Mouse (Mus musculus) liver, postnatal 0 days (tissue): Measurements from ENCODE around the gene Hoxc4. TPM values are rescaled to one million over a fixed set of nuclear protein-coding genes. Genes with fewer than 3 reads are reported as not detected.

Experiments used
- ATAC-seq: fragments of 200-750 bp; cut with Nextera tagmentation; 2 replicates; pipeline ENCODE4 v1.8.0; 2017; ENCODE audit warnings: mild to moderate bottlenecking, moderate library complexity
- DNase-seq: peaks from one replicate; pipeline ENCODE4 v3.0.0-alpha.2; 2016
- H3K27ac ChIP-seq: fragments of 300-500 bp; sonication (generic); 2 replicates; pipeline ENCODE4 v1.5.1; 2014; ENCODE audit warnings: antibody characterized with exemption, moderate library complexity, mild to moderate bottlenecking, low read depth
- H3K27me3 ChIP-seq: fragments of 300-500 bp; sonication (generic); 2 replicates; pipeline ENCODE4 v1.6.1; 2014; ENCODE audit warnings: low read length, control low read depth, mixed read lengths; ENCODE audit not compliant: insufficient read depth
- H3K36me3 ChIP-seq: fragments of 300-500 bp; sonication (generic); replicated peaks from 2 replicates; pipeline ENCODE4 v1.6.1; 2014; ENCODE audit warnings: mild to moderate bottlenecking, control low read depth, low read length, moderate library complexity, mixed read lengths; ENCODE audit not compliant: insufficient read depth
- H3K4me1 ChIP-seq: fragments of 300-500 bp; sonication (generic); 2 replicates; pipeline ENCODE4 v1.6.1; 2014; ENCODE audit warnings: antibody characterized with exemption, mild to moderate bottlenecking, control low read depth; ENCODE audit not compliant: insufficient read depth
- H3K4me2 ChIP-seq: fragments of 300-500 bp; sonication (generic); 2 replicates; pipeline ENCODE4 v1.6.1; 2014; ENCODE audit warnings: low read depth, mild to moderate bottlenecking, low read length, moderate library complexity, mixed read lengths
- H3K4me3 ChIP-seq: fragments of 300-500 bp; sonication (generic); 2 replicates; pipeline ENCODE4 v1.5.1; 2014; ENCODE audit warnings: low read depth, low read length
- H3K9ac ChIP-seq: fragments of 300-500 bp; sonication (generic); replicated peaks from 2 replicates; pipeline ENCODE4 v1.6.1; 2014; ENCODE audit warnings: mild to moderate bottlenecking, moderate library complexity
- H3K9me3 ChIP-seq: fragments of 300-500 bp; sonication (generic); 2 replicates; pipeline ENCODE4 v1.6.1; 2016; ENCODE audit warnings: mild to moderate bottlenecking, control low read depth, low read length, mixed read lengths
- CTCF ChIP-seq: sonication (generic); IDR thresholded peaks from 2 replicates; pipeline ENCODE4 v1.5.1; 2016; ENCODE audit warnings: antibody characterized with exemption, low read depth
- EP300 ChIP-seq: IDR thresholded peaks from 2 replicates; pipeline ENCODE4 v1.6.1; 2016; ENCODE audit warnings: antibody characterized with exemption, low read depth, mild to moderate bottlenecking
- WGBS: fragments of 180-500 bp; shearing (Covaris S2); extraction: QIAGEN DNeasy Blood & Tissue Kit; methylation state at CpG from one replicate; pipeline ENCODE4 v1.1.7; 2014; ENCODE audit not compliant: insufficient replicate concordance; 5-methylcytosine and 5-hydroxymethylcytosine counted together
- polyA plus RNA-seq: library from polyadenylated mRNA; unstranded; fragments of >200 nt; fragmentation: Nextera tagmentation; extraction: Ambion mirVana; gene quantifications from 2 replicates; pipeline ENCODE4 v1.2.1, GENCODE M21; 2015

Gene Hoxc4
- polyA plus RNA-seq, 1 experiment from 2014 or later = 0.07 TPM

- Histone ChIP-seq H3K9ac (no peak overlapping the region), H3K9me3 (no peaks in the 10 kb centered on the region), H3K4me2 (no peak overlapping the region), H3K4me1 (no peaks in the 10 kb centered on the region), H3K27ac (no peak overlapping the region), H3K27me3 (peaks cover 83% of the 10 kb centered on the region), H3K4me3 (no peak overlapping the region), H3K36me3 (no peaks in the 10 kb centered on the region)
- WGBS = 18% methylated on average over 12 of the region's 12 CpGs
- ATAC-seq (no peak), DNase-seq (no peak)
- TF ChIP-seq EP300 (no peak), CTCF (no peak)
These were observed 21.9 kb downstream of the Hoxc4 start for GRCm38 (mm10) chr15:103040601-103041000.

GRCm38 (mm10) chr15:103041613-103042012, 22.9 kb downstream of the Hoxc4 start:
- Histone ChIP-seq H3K36me3 (no peaks in the 10 kb centered on the region), H3K9ac (no peak overlapping the region), H3K4me1 (no peaks in the 10 kb centered on the region), H3K4me3 (no peak overlapping the region), H3K27me3 (peaks cover 82% of the 10 kb centered on the region), H3K4me2 (no peak overlapping the region), H3K27ac (no peak overlapping the region), H3K9me3 (no peaks in the 10 kb centered on the region)
- DNase-seq (no peak), ATAC-seq (no peak)
- WGBS = 21% methylated on average over 5 of the region's 5 CpGs
- TF ChIP-seq EP300 (no peak), CTCF (no peak)

GRCm38 (mm10) chr15:103042209-103042608, 23.5 kb downstream of the Hoxc4 start:
- H3K9ac ChIP-seq = no peak overlapping the region
- no peak for DNase-seq
- H3K4me1 ChIP-seq = no peaks in the 10 kb centered on the region
- H3K36me3 ChIP-seq = no peaks in the 10 kb centered on the region
- ATAC-seq = no peak
- no peaks in the 10 kb centered on the region for H3K9me3 ChIP-seq
- H3K27me3 ChIP-seq = peaks cover 78% of the 10 kb centered on the region
- no peak overlapping the region for H3K27ac ChIP-seq
- 29% methylated on average over 1 of the region's 1 CpGs for WGBS
- no peak for TF ChIP-seq CTCF
- no peak for TF ChIP-seq EP300
- H3K4me2 ChIP-seq = no peak overlapping the region
- H3K4me3 ChIP-seq = no peak overlapping the region

GRCm38 (mm10) chr15:103051670-103052069, 32.9 kb downstream of the Hoxc4 start:
- WGBS = 53% methylated on average over 2 of the region's 2 CpGs
- no peak for TF ChIP-seq EP300
- TF ChIP-seq CTCF = no peak

GRCm38 (mm10) chr15:103053210-103053609, 34.5 kb downstream of the Hoxc4 start:
- peaks cover 54% of the 10 kb centered on the region for H3K27me3 ChIP-seq

More at GRCm38 (mm10) chr15:103051670-103052069, 32.9 kb downstream of the Hoxc4 start:
- Histone ChIP-seq H3K4me2 (no peak overlapping the region), H3K27me3 (peaks cover 50% of the 10 kb centered on the region), H3K27ac (no peak overlapping the region), H3K4me3 (no peak overlapping the region), H3K9me3 (no peaks in the 10 kb centered on the region), H3K4me1 (no peaks in the 10 kb centered on the region), H3K36me3 (no peaks in the 10 kb centered on the region), H3K9ac (no peak overlapping the region)
- no peak for ATAC-seq
- DNase-seq = no peak

GRCm38 (mm10) chr15:103056396-103056795, 37.7 kb downstream of the Hoxc4 start:
- ATAC-seq (peak; percentile 41; the same call in 1 of the 2 replicates), DNase-seq (no peak)
- peaks cover 68% of the 10 kb centered on the region for H3K27me3 ChIP-seq
- H3K27ac ChIP-seq = no peak overlapping the region
- H3K36me3 ChIP-seq = no peaks in the 10 kb centered on the region
- H3K4me3 ChIP-seq = no peak overlapping the region
- H3K4me1 ChIP-seq = no peaks in the 10 kb centered on the region; the same call in 1 of the 2 replicates
- TF ChIP-seq EP300 (no peak), CTCF (no peak)
- no peak overlapping the region for H3K4me2 ChIP-seq
- no peaks in the 10 kb centered on the region for H3K9me3 ChIP-seq
- 37% methylated on average over 2 of the region's 2 CpGs for WGBS
- H3K9ac ChIP-seq = no peak overlapping the region

More at GRCm38 (mm10) chr15:103053210-103053609, 34.5 kb downstream of the Hoxc4 start:
- H3K4me2 ChIP-seq = no peak overlapping the region
- TF ChIP-seq EP300 = no peak
- no peak for TF ChIP-seq CTCF
- H3K4me3 ChIP-seq = no peak overlapping the region
- H3K4me1 ChIP-seq = no peaks in the 10 kb centered on the region
- no peaks in the 10 kb centered on the region for H3K9me3 ChIP-seq
- no peak for ATAC-seq
- no peak overlapping the region for H3K9ac ChIP-seq
- H3K36me3 ChIP-seq = no peaks in the 10 kb centered on the region
- H3K27ac ChIP-seq = no peak overlapping the region
- DNase-seq = no peak

GRCm38 (mm10) chr15:103058715-103059114, 40.0 kb downstream of the Hoxc4 start:
- Histone ChIP-seq H3K4me3 (no peak overlapping the region), H3K9ac (no peak overlapping the region)

More at GRCm38 (mm10) chr15:103058715-103059114, 40.0 kb downstream of the Hoxc4 start:
- 12% methylated on average over 12 of the region's 12 CpGs for WGBS
- H3K27me3 ChIP-seq = peaks cover 85% of the 10 kb centered on the region
- no peak overlapping the region for H3K4me2 ChIP-seq
- TF ChIP-seq EP300 (no peak), CTCF (no peak)
- H3K9me3 ChIP-seq = no peaks in the 10 kb centered on the region
- ATAC-seq = no peak
- no peaks in the 10 kb centered on the region for H3K36me3 ChIP-seq
- DNase-seq = no peak
- H3K27ac ChIP-seq = no peak overlapping the region
- H3K4me1 ChIP-seq = no peaks in the 10 kb centered on the region; the same call in 1 of the 2 replicates
